Mouse (Mus musculus) C2C12 (cell line): Measurements from ENCODE around the gene Gm28042.

Source experiments
- CEBPB ChIP-seq: IDR thresholded peaks from one replicate; pipeline ENCODE4 v1.6.1; 2011; ENCODE audit warnings: low read depth, mild to moderate bottlenecking, control low read depth, moderate library complexity
- CTCF ChIP-seq: IDR thresholded peaks from one replicate; pipeline ENCODE4 v1.5.1; 2011; ENCODE audit not compliant: control insufficient read depth, insufficient read depth, insufficient read length
- MAX ChIP-seq: IDR thresholded peaks from one replicate; pipeline ENCODE4 v1.6.1; 2011; ENCODE audit warnings: mild to moderate bottlenecking, control low read depth
- MYOG ChIP-seq: IDR thresholded peaks from one replicate; pipeline ENCODE4 v1.6.1; 2011; ENCODE audit not compliant: control insufficient read depth, insufficient read length; ENCODE audit errors: extremely low read depth
- USF1 ChIP-seq: IDR thresholded peaks from one replicate; pipeline ENCODE4 v1.6.1; 2011; ENCODE audit warnings: low read depth, mild to moderate bottlenecking, control low read depth, moderate library complexity

DNA sequence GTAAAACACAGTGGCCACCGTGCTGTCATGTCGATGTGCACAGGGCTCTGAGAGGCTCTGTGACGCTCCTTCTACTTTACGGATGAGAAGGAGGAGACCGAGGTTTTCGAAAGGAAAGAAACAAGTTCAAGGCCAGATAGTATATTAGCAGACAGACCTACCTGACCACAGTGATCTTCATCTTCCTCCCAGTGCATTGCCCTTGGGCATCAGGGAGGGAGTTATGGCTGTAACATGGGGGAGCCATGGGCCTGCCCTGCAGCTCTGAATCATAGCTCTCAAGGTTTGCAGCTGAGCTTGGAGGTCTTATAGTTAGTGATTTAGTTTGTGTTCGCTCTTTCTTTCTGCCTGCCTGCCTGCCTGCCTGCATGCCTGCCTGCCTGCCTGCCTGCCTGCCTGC, 20.6 kb upstream of the Gm28042 start:
- TF ChIP-seq CTCF (no peak), CEBPB (no peak), MAX (no peak), USF1 (no peak), MYOG (no peak)
